Mouse (Mus musculus) MEL (cell line): Measurements from ENCODE around the gene Myh9. TPM values are rescaled to one million over a fixed set of nuclear protein-coding genes. Genes with fewer than 3 reads are reported as not detected.

ENCODE experiments used
- DNase-seq: peaks from one replicate; pipeline ENCODE4 v3.0.0; 2011; ENCODE audit warnings: low read depth, low spot score
- H3K27ac ChIP-seq: 2 replicates; pipeline ENCODE4 v1.5.1; 2012; ENCODE audit warnings: low read depth, mild to moderate bottlenecking, control low read depth, low read length, moderate library complexity; ENCODE audit not compliant: control insufficient read depth
- H3K27me3 ChIP-seq, 2 experiments: fragments of 150-350 bp in 1 of 2; sonication (generic) in 1 of 2; 2 replicates each; pipeline ENCODE4 v1.6.1; 2012; ENCODE audit warnings: low read length in 2 of 2, mild to moderate bottlenecking in 2 of 2, improper control_type of control experiment in 1 of 2, moderate library complexity in 1 of 2; ENCODE audit not compliant: insufficient read depth in 2 of 2, control insufficient read depth in 1 of 2
- H3K36me3 ChIP-seq, 2 experiments: 2 replicates each; pipeline ENCODE4 v1.6.1; 2012 to 2014; ENCODE audit warnings: low read length in 2 of 2, improper control_type of control experiment in 1 of 2, inconsistent platforms in 1 of 2, mild to moderate bottlenecking in 1 of 2; ENCODE audit not compliant: insufficient read depth in 2 of 2, control insufficient read depth in 1 of 2
- H3K4me1 ChIP-seq, 2 experiments: fragments of 150-350 bp in 1 of 2; sonication (generic) in 1 of 2; 2 replicates each; pipeline ENCODE4 v1.6.1; 2012; ENCODE audit warnings: low read length in 2 of 2, improper control_type of control experiment in 1 of 2, mild to moderate bottlenecking in 1 of 2; ENCODE audit not compliant: insufficient read depth in 2 of 2, control insufficient read depth in 1 of 2
- H3K4me3 ChIP-seq, 2 experiments: fragments of 150-350 bp in 1 of 2; sonication (generic) in 1 of 2; 2 replicates each; pipeline ENCODE4 v1.5.1; 2012; ENCODE audit warnings: low read depth in 2 of 2, low read length in 2 of 2, mild to moderate bottlenecking in 2 of 2, moderate library complexity in 2 of 2, control low read depth in 1 of 2, improper control_type of control experiment in 1 of 2; ENCODE audit not compliant: control insufficient read depth in 1 of 2, insufficient read depth in 1 of 2
- H3K79me2 ChIP-seq: 2 replicates; pipeline ENCODE4 v1.6.1; 2012; ENCODE audit warnings: mild to moderate bottlenecking, low read length, moderate library complexity; ENCODE audit not compliant: control insufficient read depth, poor library complexity, insufficient read depth
- H3K9ac ChIP-seq: 2 replicates; pipeline ENCODE4 v1.6.1; 2012; ENCODE audit warnings: low read depth, mild to moderate bottlenecking, control low read depth, low read length, moderate library complexity; ENCODE audit not compliant: control insufficient read depth, poor library complexity, severe bottlenecking
- H3K9me3 ChIP-seq: fragments of 150-350 bp; sonication (generic); replicated peaks from 2 replicates; pipeline ENCODE4 v1.6.1; 2012; ENCODE audit warnings: mild to moderate bottlenecking, low read length, improper control_type of control experiment, moderate library complexity; ENCODE audit not compliant: insufficient read depth
- BHLHE40 ChIP-seq: IDR thresholded peaks from 2 replicates; pipeline ENCODE4 v1.6.1; 2012; ENCODE audit warnings: low read depth, mild to moderate bottlenecking, inconsistent platforms, low read length, improper control_type of control experiment, borderline replicate concordance
- CHD2 ChIP-seq: IDR thresholded peaks from 2 replicates; pipeline ENCODE4 v1.6.1; 2011; ENCODE audit warnings: low read length, improper control_type of control experiment
- CTCF ChIP-seq, 3 experiments: IDR thresholded peaks in 2 of 3; conservative IDR thresholded peaks in 1 of 3; 2 replicates each; pipeline ENCODE4 v1.5.1; 2011 to 2012; ENCODE audit warnings: low read length in 3 of 3, low read depth in 2 of 3, mild to moderate bottlenecking in 2 of 3, improper control_type of control experiment in 1 of 3, inconsistent platforms in 1 of 3, mixed read lengths in 1 of 3, moderate library complexity in 1 of 3; ENCODE audit not compliant: control insufficient read depth in 1 of 3, insufficient read depth in 1 of 3, poor library complexity in 1 of 3, severe bottlenecking in 1 of 3
- E2F4 ChIP-seq: IDR thresholded peaks from 2 replicates; pipeline ENCODE4 v1.6.1; 2011; ENCODE audit warnings: low read depth, low read length, improper control_type of control experiment, borderline replicate concordance
- ELF1 ChIP-seq: IDR thresholded peaks from 2 replicates; pipeline ENCODE4 v1.6.1; 2014; ENCODE audit warnings: low read depth, mild to moderate bottlenecking, inconsistent platforms, low read length, improper control_type of control experiment, moderate library complexity
- EP300 ChIP-seq, 2 experiments: IDR thresholded peaks; 2 replicates each; pipeline ENCODE4 v1.6.1; 2011; ENCODE audit warnings: improper control_type of control experiment in 2 of 2, low read length in 2 of 2, low read depth in 1 of 2, mild to moderate bottlenecking in 1 of 2
- GABPA ChIP-seq: IDR thresholded peaks from 2 replicates; pipeline ENCODE4 v1.6.1; 2012; ENCODE audit warnings: low read depth, mild to moderate bottlenecking, inconsistent platforms, low read length, improper control_type of control experiment, moderate library complexity
- HCFC1 ChIP-seq: IDR thresholded peaks from 2 replicates; pipeline ENCODE4 v1.6.1; 2012; ENCODE audit warnings: low read depth, mild to moderate bottlenecking, inconsistent platforms, low read length, improper control_type of control experiment, moderate library complexity
- KAT2A ChIP-seq: conservative IDR thresholded peaks from 2 replicates; pipeline ENCODE4 v1.6.1; 2012; ENCODE audit warnings: low read depth, low read length, improper control_type of control experiment, inconsistent platforms
- MAX ChIP-seq: IDR thresholded peaks from 2 replicates; pipeline ENCODE4 v1.6.1; 2011; ENCODE audit warnings: low read length, improper control_type of control experiment
- MYB ChIP-seq: IDR thresholded peaks from 2 replicates; pipeline ENCODE4 v1.6.1; 2011; ENCODE audit warnings: mild to moderate bottlenecking, low read depth, low read length, improper control_type of control experiment
- MYC ChIP-seq: IDR thresholded peaks from 2 replicates; pipeline ENCODE4 v1.6.1; 2011; ENCODE audit warnings: low read depth, mild to moderate bottlenecking, low read length, improper control_type of control experiment, moderate library complexity
- NELFE ChIP-seq: IDR thresholded peaks from 2 replicates; pipeline ENCODE4 v1.6.1; 2011; ENCODE audit warnings: low read depth, low read length, improper control_type of control experiment
- NRF1 ChIP-seq: IDR thresholded peaks from 2 replicates; pipeline ENCODE4 v1.6.1; 2014; ENCODE audit warnings: low read depth, mild to moderate bottlenecking, inconsistent platforms, low read length, improper control_type of control experiment, moderate library complexity; ENCODE audit not compliant: poor library complexity, insufficient read depth, severe bottlenecking
- RCOR1 ChIP-seq: IDR thresholded peaks from 2 replicates; pipeline ENCODE4 v1.6.1; 2012; ENCODE audit warnings: low read depth, mild to moderate bottlenecking, inconsistent platforms, low read length, improper control_type of control experiment
- SIN3A ChIP-seq: IDR thresholded peaks from 2 replicates; pipeline ENCODE4 v1.6.1; 2012; ENCODE audit warnings: low read length, improper control_type of control experiment, inconsistent platforms
- TAL1 ChIP-seq: IDR thresholded peaks from 2 replicates; pipeline ENCODE4 v1.6.1; 2012; ENCODE audit warnings: mild to moderate bottlenecking, inconsistent platforms, low read length, moderate library complexity, mixed read lengths
- UBTF ChIP-seq: IDR thresholded peaks from 2 replicates; pipeline ENCODE4 v1.6.1; 2012; ENCODE audit warnings: low read depth, mild to moderate bottlenecking, inconsistent platforms, low read length, improper control_type of control experiment, moderate library complexity, borderline replicate concordance; ENCODE audit not compliant: insufficient read depth
- ZKSCAN1 ChIP-seq: IDR thresholded peaks from 2 replicates; pipeline ENCODE4 v1.6.1; 2012; ENCODE audit warnings: low read depth, mild to moderate bottlenecking, inconsistent platforms, low read length, improper control_type of control experiment, moderate library complexity
- polyA plus RNA-seq, 2 experiments: library from polyadenylated mRNA; stranded (reverse) in 1 of 2; unstranded in 1 of 2; fragments of >175 nt in 1 of 2; fragments of >200 nt in 1 of 2; gene quantifications; 2 replicates each; pipeline versions ENCODE4 v1.2.1 to v1.2.4; 2012; ENCODE audit warnings: low replicate concordance in 2 of 2, low read depth in 1 of 2; ENCODE audit not compliant: insufficient read length in 2 of 2, insufficient read depth in 1 of 2, missing spikeins in 1 of 2
- total RNA-seq: library from RNA; depleted of rRNA; stranded (reverse); fragments of 300-350 nt; gene quantifications from 2 replicates; pipeline ENCODE4 v1.2.3, GENCODE M21; 2012

Gene Myh9
- total and polyA plus RNA-seq, 3 experiments = 59.3 to 176 (median 158) TPM

GRCm38 (mm10) chr15:77794138-77794907 is 47.7 kb downstream of the Myh9 start:
- DNase-seq = no peak
- Histone ChIP-seq H3K27me3 (no peaks in the 10 kb centered on the region), H3K27ac (no peak overlapping the region), H3K36me3 (peaks cover 0 to 4% of the 10 kb centered on the region in 2 experiments; a peak in 2 of 4 replicates), H3K4me3 (no peak overlapping the region), H3K79me2 (peaks cover 3% of the 10 kb centered on the region; the same call in 1 of the 2 replicates), H3K4me1 (no peaks in the 10 kb centered on the region), H3K9me3 (no peaks in the 10 kb centered on the region), H3K9ac (no peak overlapping the region)
- TF ChIP-seq ZKSCAN1 (no peak), GABPA (no peak), HCFC1 (no peak), MAX (no peak), MYB (no peak), MYC (no peak), ELF1 (no peak), TAL1 (no peak)

- Histone ChIP-seq H3K27me3 (no peaks in the 10 kb centered on the region), H3K36me3 (peaks cover 0 to 4% of the 10 kb centered on the region in 2 experiments; a peak in 2 of 4 replicates), H3K4me3 (no peak overlapping the region), H3K4me1 (no peaks in the 10 kb centered on the region), H3K9ac (no peak overlapping the region), H3K79me2 (no peaks in the 10 kb centered on the region), H3K27ac (no peak overlapping the region), H3K9me3 (no peaks in the 10 kb centered on the region)
- TF ChIP-seq HCFC1 (no peak), CTCF (IDR thresholded peaks at IDR 0.05 in 2 of 3, conservative IDR thresholded peaks at IDR 0.05 in 1 of 3; ENCODE audit: control insufficient read depth in 1 of 3, insufficient read depth in 1 of 3, low read depth in 2 of 3, low read length in 3 of 3, poor library complexity in 1 of 3, severe bottlenecking in 1 of 3) (no peak), TAL1 (no peak), UBTF (no peak), NRF1 (no peak), BHLHE40 (no peak), E2F4 (no peak), KAT2A (no peak), SIN3A (no peak), ZKSCAN1 (no peak), MYB (no peak), RCOR1 (no peak), CHD2 (no peak), NELFE (no peak), EP300 (IDR thresholded peaks at IDR 0.05; ENCODE audit: low read depth in 1 of 2, low read length in 2 of 2) (no peak)
- no peak for DNase-seq
Observed at GRCm38 (mm10) chr15:77793554-77793953, 48.4 kb downstream of the Myh9 start.
